Mouse (Mus musculus) MEL (cell line): ENCODE data around the gene Ccdc105.

Experiments
- CTCF ChIP-seq, 3 experiments: IDR thresholded peaks in 2 of 3; conservative IDR thresholded peaks in 1 of 3; 2 replicates each; pipeline ENCODE4 v1.5.1; 2011 to 2012; ENCODE audit warnings: low read length in 3 of 3, low read depth in 2 of 3, mild to moderate bottlenecking in 2 of 3, improper control_type of control experiment in 1 of 3, inconsistent platforms in 1 of 3, mixed read lengths in 1 of 3, moderate library complexity in 1 of 3; ENCODE audit not compliant: control insufficient read depth in 1 of 3, insufficient read depth in 1 of 3, poor library complexity in 1 of 3, severe bottlenecking in 1 of 3
- EP300 ChIP-seq, 2 experiments: IDR thresholded peaks; 2 replicates each; pipeline ENCODE4 v1.6.1; 2011; ENCODE audit warnings: improper control_type of control experiment in 2 of 2, low read length in 2 of 2, low read depth in 1 of 2, mild to moderate bottlenecking in 1 of 2
- GABPA ChIP-seq: IDR thresholded peaks from 2 replicates; pipeline ENCODE4 v1.6.1; 2012; ENCODE audit warnings: low read depth, mild to moderate bottlenecking, inconsistent platforms, low read length, improper control_type of control experiment, moderate library complexity
- MAX ChIP-seq: IDR thresholded peaks from 2 replicates; pipeline ENCODE4 v1.6.1; 2011; ENCODE audit warnings: low read length, improper control_type of control experiment
- POLR2A ChIP-seq, 2 experiments: IDR thresholded peaks; 2 replicates each; pipeline ENCODE4 v1.6.1; 2011 to 2012; ENCODE audit warnings: low read length in 2 of 2, mild to moderate bottlenecking in 2 of 2, control low read depth in 1 of 2, improper control_type of control experiment in 1 of 2, low read depth in 1 of 2, moderate library complexity in 1 of 2; ENCODE audit not compliant: control insufficient read depth in 1 of 2, insufficient read depth in 1 of 2, poor library complexity in 1 of 2
- TBP ChIP-seq: IDR thresholded peaks from 2 replicates; pipeline ENCODE4 v1.8.0; 2011; ENCODE audit warnings: low read depth, low read length, improper control_type of control experiment
- ZC3H11A ChIP-seq: IDR thresholded peaks from 2 replicates; pipeline ENCODE4 v1.6.1; 2012; ENCODE audit warnings: low read depth, mild to moderate bottlenecking, inconsistent platforms, low read length, improper control_type of control experiment
- ZMIZ1 ChIP-seq: IDR thresholded peaks from 2 replicates; pipeline ENCODE4 v1.6.1; 2012; ENCODE audit warnings: low read depth, mild to moderate bottlenecking, inconsistent platforms, low read length, improper control_type of control experiment, moderate library complexity
- ZNF384 ChIP-seq: IDR thresholded peaks from 2 replicates; pipeline ENCODE4 v1.6.1; 2012; ENCODE audit warnings: low read depth, mild to moderate bottlenecking, inconsistent platforms, low read length, improper control_type of control experiment

DNA sequence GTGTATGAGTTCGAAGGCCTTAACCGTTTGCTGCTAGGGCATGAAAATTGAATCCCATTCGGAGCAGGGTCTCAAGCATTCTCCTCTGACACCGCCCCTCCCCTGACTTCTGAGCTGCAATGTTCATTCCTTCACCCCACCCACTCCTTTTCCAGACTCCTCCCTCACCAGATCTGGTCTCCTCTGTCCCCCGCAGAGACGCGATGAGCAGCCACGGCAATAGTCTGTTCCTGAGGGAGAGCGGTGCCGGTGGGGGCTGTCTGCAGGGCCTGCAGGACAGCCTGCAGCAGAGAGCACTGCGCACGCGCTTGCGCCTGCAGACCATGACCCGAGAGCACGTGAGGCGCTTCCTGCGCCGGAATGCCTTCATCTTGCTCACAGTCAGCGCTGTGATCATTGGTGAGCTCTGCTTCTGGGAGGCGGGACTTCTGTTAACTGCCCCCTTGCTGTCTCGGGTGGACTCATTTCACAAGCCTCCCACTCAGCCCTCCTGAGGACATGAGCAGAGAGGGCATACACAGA lies 34.8 kb upstream of the Ccdc105 start:
- TF ChIP-seq CTCF (IDR thresholded peaks at IDR 0.05 in 2 of 3, conservative IDR thresholded peaks at IDR 0.05 in 1 of 3; ENCODE audit: control insufficient read depth in 1 of 3, insufficient read depth in 1 of 3, low read depth in 2 of 3, low read length in 3 of 3, poor library complexity in 1 of 3, severe bottlenecking in 1 of 3) (no peak), ZMIZ1 (no peak), ZC3H11A (no peak), EP300 (IDR thresholded peaks at IDR 0.05; ENCODE audit: low read depth in 1 of 2, low read length in 2 of 2) (no peak), GABPA (no peak), MAX (no peak), TBP (no peak), ZNF384 (no peak), POLR2A (IDR thresholded peaks at IDR 0.05; ENCODE audit: control insufficient read depth in 1 of 2, insufficient read depth in 1 of 2, low read depth in 1 of 2, low read length in 2 of 2, poor library complexity in 1 of 2) (no peak)
